Mouse (Mus musculus) embryonic facial prominence, embryonic 11.5 days (tissue): ENCODE measurements around the gene Smim5. TPM values are rescaled to one million over a fixed set of nuclear protein-coding genes. Genes with fewer than 3 reads are reported as not detected.
A peak's percentile ranks its signal among the peaks of the same experiment; 100 is the strongest.

Experiments
- ATAC-seq: fragments of 200-750 bp; cut with Nextera tagmentation; replicated peaks from 2 replicates; pipeline ENCODE4 v1.8.0; 2017; ENCODE audit warnings: low read depth; ENCODE audit not compliant: insufficient number of reproducible peaks, low FRiP score, low TSS enrichment
- DNase-seq: peaks from one replicate; pipeline ENCODE4 v3.0.0-alpha.2; 2015; ENCODE audit warnings: low spot score
- H3K27ac ChIP-seq: fragments of 300-500 bp; sonication (generic); replicated peaks from 2 replicates; pipeline ENCODE4 v1.5.1; 2014; ENCODE audit warnings: mild to moderate bottlenecking, low read depth, low read length, control low read depth
- H3K27me3 ChIP-seq: fragments of 300-500 bp; sonication (generic); 2 replicates; pipeline ENCODE4 v1.6.1; 2014; ENCODE audit warnings: mild to moderate bottlenecking, low read length, moderate library complexity, mixed read lengths; ENCODE audit not compliant: control insufficient read depth, insufficient read depth
- H3K36me3 ChIP-seq: fragments of 300-500 bp; sonication (generic); replicated peaks from 2 replicates; pipeline ENCODE4 v1.6.1; 2014; ENCODE audit warnings: low read depth, mild to moderate bottlenecking, low read length, moderate library complexity, mixed read lengths; ENCODE audit not compliant: control insufficient read depth, insufficient read depth
- H3K4me1 ChIP-seq: fragments of 300-500 bp; sonication (generic); 2 replicates; pipeline ENCODE4 v1.6.1; 2014; ENCODE audit warnings: low read length, mixed read lengths; ENCODE audit not compliant: control insufficient read depth, insufficient read depth
- H3K4me2 ChIP-seq: fragments of 300-500 bp; sonication (generic); 2 replicates; pipeline ENCODE4 v1.6.1; 2014; ENCODE audit warnings: low read depth, mild to moderate bottlenecking, control low read depth, low read length, moderate library complexity
- H3K4me3 ChIP-seq: fragments of 300-500 bp; sonication (generic); 2 replicates; pipeline ENCODE4 v1.5.1; 2014; ENCODE audit warnings: low read depth, low read length, control low read depth
- H3K9ac ChIP-seq: fragments of 300-500 bp; sonication (generic); replicated peaks from 2 replicates; pipeline ENCODE4 v1.6.1; 2014; ENCODE audit warnings: mild to moderate bottlenecking, control low read depth, low read length
- H3K9me3 ChIP-seq: fragments of 300-500 bp; sonication (generic); replicated peaks from 2 replicates; pipeline ENCODE4 v1.6.1; 2016; ENCODE audit warnings: mild to moderate bottlenecking, low read length, inconsistent platforms, mixed read lengths; ENCODE audit not compliant: control insufficient read depth
- WGBS: fragments of 180-500 bp; shearing (Covaris S2); extraction: QIAGEN DNeasy Blood & Tissue Kit; methylation state at CpG from one replicate; pipeline ENCODE4 v1.1.7; 2014; 5-methylcytosine and 5-hydroxymethylcytosine counted together
- polyA plus RNA-seq: library from polyadenylated mRNA; unstranded; fragments of >200 nt; fragmentation: Nextera tagmentation; extraction: Ambion mirVana; gene quantifications from 2 replicates; pipeline ENCODE4 v1.2.1, GENCODE M21; 2014

The Smim5 gene
- polyA plus RNA-seq, 1 experiment from 2014 or later: 1.4 TPM

DNA sequence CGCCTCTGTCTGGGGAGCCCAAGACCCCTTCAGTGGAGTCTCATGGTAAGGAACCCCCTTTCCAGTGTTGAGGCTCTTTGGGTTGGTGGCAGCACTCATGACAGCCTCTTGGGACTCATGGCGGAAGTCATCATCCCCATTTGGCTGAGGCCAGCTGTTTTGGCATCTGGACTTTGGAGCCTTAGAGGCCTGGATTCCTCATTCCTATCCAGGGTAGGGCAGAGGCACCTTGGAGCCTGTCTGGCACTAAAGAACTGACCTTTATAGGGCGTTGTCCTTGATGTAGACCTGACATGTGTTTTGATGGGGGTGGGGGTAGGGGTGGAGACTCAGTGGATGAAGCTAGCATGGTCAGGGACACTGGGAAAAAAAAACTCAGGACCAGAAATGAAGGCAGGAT is 15.4 kb upstream of the Smim5 start:
- ATAC-seq (no peak), DNase-seq (no peak)
- Histone ChIP-seq H3K9ac (no peak overlapping the region), H3K27me3 (peaks cover 8% of the 10 kb centered on the region; the same call in 1 of the 2 replicates), H3K9me3 (no peaks in the 10 kb centered on the region), H3K27ac (no peak overlapping the region), H3K4me1 (no peaks in the 10 kb centered on the region), H3K4me3 (no peak overlapping the region), H3K36me3 (no peaks in the 10 kb centered on the region), H3K4me2 (no peak overlapping the region)
- WGBS: 95% methylated on average over 3 of the region's 3 CpGs

DNA sequence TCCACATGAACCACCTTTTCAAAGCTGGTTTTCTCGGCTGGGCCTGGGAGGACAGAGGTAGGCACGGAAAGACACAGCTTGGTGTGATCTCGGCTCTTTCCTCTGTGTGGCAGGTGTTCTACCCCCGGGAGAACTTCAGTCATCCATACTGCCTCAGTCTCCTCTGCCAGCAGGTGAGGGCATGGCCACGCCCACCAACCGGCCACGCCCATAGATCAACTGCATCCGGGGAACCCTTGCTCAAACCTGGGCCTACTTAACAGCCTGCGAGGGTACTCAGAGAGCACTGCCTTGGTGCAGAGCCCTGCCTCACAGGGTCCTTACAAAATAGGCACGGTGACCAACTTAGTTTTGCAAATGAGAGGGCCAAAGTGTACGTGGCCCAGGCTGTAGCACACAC is 14.5 kb upstream of the Smim5 start:
- 76% methylated on average over 11 of the region's 11 CpGs for WGBS
- Histone ChIP-seq H3K27me3 (peaks cover 8% of the 10 kb centered on the region; the same call in 1 of the 2 replicates), H3K4me1 (no peaks in the 10 kb centered on the region), H3K27ac (no peak overlapping the region), H3K9me3 (no peaks in the 10 kb centered on the region), H3K9ac (no peak overlapping the region), H3K36me3 (no peaks in the 10 kb centered on the region), H3K4me3 (no peak overlapping the region), H3K4me2 (no peak overlapping the region)
- no peak for DNase-seq
- no peak for ATAC-seq

DNA sequence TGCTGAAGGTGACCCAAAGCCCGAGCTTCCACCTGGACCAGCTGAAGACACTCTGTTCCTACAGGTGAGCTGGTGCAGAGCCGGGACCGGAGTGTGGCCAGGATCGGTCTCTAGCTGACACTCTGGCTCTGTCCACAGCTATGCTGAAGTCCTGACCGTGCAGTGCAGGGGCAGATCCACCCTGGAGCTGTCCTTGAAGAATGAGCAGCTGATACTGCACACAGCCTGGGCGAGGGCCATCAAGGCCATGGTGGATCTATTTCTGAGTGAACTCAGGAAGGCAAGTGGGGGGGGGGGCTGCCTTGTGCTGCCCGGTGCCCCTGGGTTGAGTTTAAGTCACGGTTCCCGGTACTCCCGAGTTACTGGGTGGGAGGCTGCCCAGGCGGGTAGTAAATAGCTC is 13.3 kb upstream of the Smim5 start:
- H3K9me3 ChIP-seq: no peaks in the 10 kb centered on the region
- H3K4me1 ChIP-seq: no peaks in the 10 kb centered on the region
- DNase-seq (no peak), ATAC-seq (no peak)
- H3K27me3 ChIP-seq: peaks cover 8% of the 10 kb centered on the region; the same call in 1 of the 2 replicates
- H3K27ac ChIP-seq: no peak overlapping the region
- H3K4me3 ChIP-seq: no peak overlapping the region
- H3K9ac ChIP-seq: no peak overlapping the region
- no peak overlapping the region for H3K4me2 ChIP-seq
- WGBS: 83% methylated on average over 11 of the region's 11 CpGs
- H3K36me3 ChIP-seq: no peaks in the 10 kb centered on the region

DNA sequence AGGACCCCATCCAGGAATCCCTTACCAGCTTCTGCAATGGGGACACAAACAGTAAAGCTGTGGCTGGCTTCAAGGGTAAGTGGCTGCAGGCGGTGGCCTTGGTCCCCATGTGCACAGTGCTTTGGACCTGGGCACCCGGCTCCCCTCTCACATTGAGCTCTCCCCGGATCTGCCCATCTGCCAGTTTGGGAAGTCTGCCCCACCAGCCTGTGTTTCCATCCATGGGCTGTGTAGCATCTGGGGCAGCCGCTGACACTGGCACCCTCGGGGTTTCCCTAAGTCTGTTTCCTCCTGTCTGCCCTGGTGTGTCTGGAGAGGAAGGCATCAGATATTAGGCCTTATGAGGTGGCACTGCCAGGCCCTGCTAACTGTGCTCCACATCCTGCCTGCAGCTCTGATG is 11.7 kb upstream of the Smim5 start:
- WGBS: 91% methylated on average over 5 of the region's 5 CpGs
- ATAC-seq (no peak), DNase-seq (no peak)
- H3K9ac ChIP-seq: no peak overlapping the region
- H3K27me3 ChIP-seq: peaks cover 6% of the 10 kb centered on the region; the same call in 1 of the 2 replicates
- H3K4me1 ChIP-seq: no peaks in the 10 kb centered on the region
- no peak overlapping the region for H3K4me3 ChIP-seq
- no peak overlapping the region for H3K27ac ChIP-seq
- H3K4me2 ChIP-seq: no peak overlapping the region
- H3K9me3 ChIP-seq: no peaks in the 10 kb centered on the region
- no peaks in the 10 kb centered on the region for H3K36me3 ChIP-seq

GRCm38 (mm10) chr11:115889159-115889558 is 10.6 kb upstream of the Smim5 start:
- peaks cover 1% of the 10 kb centered on the region; the same call in 1 of the 2 replicates for H3K27me3 ChIP-seq
- H3K4me1 ChIP-seq: no peaks in the 10 kb centered on the region
- ATAC-seq (no peak), DNase-seq (no peak)
- H3K27ac ChIP-seq: no peak overlapping the region
- 76% methylated on average over 6 of the region's 6 CpGs for WGBS
- H3K4me2 ChIP-seq: no peak overlapping the region
- H3K9me3 ChIP-seq: no peaks in the 10 kb centered on the region
- H3K36me3 ChIP-seq: no peaks in the 10 kb centered on the region
- no peak overlapping the region for H3K9ac ChIP-seq
- no peak overlapping the region for H3K4me3 ChIP-seq

GRCm38 (mm10) chr11:115892213-115892612 is 7.6 kb upstream of the Smim5 start:
- Histone ChIP-seq H3K27ac (no peak overlapping the region), H3K9me3 (no peaks in the 10 kb centered on the region), H3K9ac (no peak overlapping the region), H3K4me1 (no peaks in the 10 kb centered on the region), H3K4me3 (no peak overlapping the region), H3K27me3 (no peaks in the 10 kb centered on the region), H3K36me3 (no peaks in the 10 kb centered on the region), H3K4me2 (no peak overlapping the region)
- DNase-seq: no peak
- WGBS: 62% methylated on average over 6 of the region's 6 CpGs
- ATAC-seq: no peak

- WGBS: 84% methylated on average over 9 of the region's 9 CpGs
- H3K4me3 ChIP-seq: no peak overlapping the region
Observed at GRCm38 (mm10) chr11:115893071-115893470, 6.7 kb upstream of the Smim5 start.

GRCm38 (mm10) chr11:115894755-115895520 is 4.8 kb upstream of the Smim5 start:
- ATAC-seq (no peak), DNase-seq (peak; percentile 38)
- Histone ChIP-seq H3K4me3 (no peak overlapping the region), H3K9ac (no peak overlapping the region), H3K4me1 (no peaks in the 10 kb centered on the region; the same call in 1 of the 2 replicates), H3K9me3 (no peaks in the 10 kb centered on the region), H3K27me3 (no peaks in the 10 kb centered on the region), H3K27ac (no peak overlapping the region), H3K36me3 (no peaks in the 10 kb centered on the region), H3K4me2 (no peak overlapping the region)
- WGBS: 75% methylated on average over 14 of the region's 14 CpGs

More at GRCm38 (mm10) chr11:115893071-115893470, 6.7 kb upstream of the Smim5 start:
- Histone ChIP-seq H3K9me3 (no peaks in the 10 kb centered on the region), H3K27ac (no peak overlapping the region), H3K4me1 (no peaks in the 10 kb centered on the region), H3K4me2 (no peak overlapping the region), H3K36me3 (no peaks in the 10 kb centered on the region), H3K9ac (no peak overlapping the region), H3K27me3 (no peaks in the 10 kb centered on the region)
- no peak for DNase-seq
- no peak for ATAC-seq
